Mouse (Mus musculus): ENCODE results near the gene Umad1. TPM values are rescaled to one million over a fixed set of nuclear protein-coding genes. Genes with fewer than 3 reads are reported as not detected.

Gene Umad1
- polyA plus RNA-seq, 1 experiment = 28.0 TPM

GRCm38 (mm10) chr6:8405844-8406243 is 146.8 kb downstream of the Umad1 start:
- no peak for TF ChIP-seq POLR2A (IDR thresholded peaks at IDR 0.05; ENCODE audit: borderline replicate concordance, extremely low read depth, insufficient read depth, insufficient read length, poor library complexity, severe bottlenecking)
- TF ChIP-seq CTCF (IDR thresholded peaks at IDR 0.05; ENCODE audit: borderline replicate concordance, extremely low read depth, insufficient read depth, insufficient read length) = no peak

GRCm38 (mm10) chr6:8408332-8408731 is 149.2 kb downstream of the Umad1 start:
- TF ChIP-seq POLR2A (IDR thresholded peaks at IDR 0.05; ENCODE audit: borderline replicate concordance, extremely low read depth, insufficient read depth, insufficient read length, poor library complexity, severe bottlenecking) (no peak), CTCF (IDR thresholded peaks at IDR 0.05; ENCODE audit: borderline replicate concordance, extremely low read depth, insufficient read depth, insufficient read length) (no peak)

More at GRCm38 (mm10) chr6:8405844-8406243, 146.8 kb downstream of the Umad1 start:
- DNase-seq (ENCODE audit: low read depth) = no peak

GRCm38 (mm10) chr6:8409865-8410264 is 150.8 kb downstream of the Umad1 start:
- TF ChIP-seq POLR2A (IDR thresholded peaks at IDR 0.05; ENCODE audit: borderline replicate concordance, extremely low read depth, insufficient read depth, insufficient read length, poor library complexity, severe bottlenecking) (no peak), CTCF (IDR thresholded peaks at IDR 0.05; ENCODE audit: borderline replicate concordance, extremely low read depth, insufficient read depth, insufficient read length) (no peak)
- no peak for DNase-seq (ENCODE audit: low read depth)

More at GRCm38 (mm10) chr6:8408332-8408731, 149.2 kb downstream of the Umad1 start:
- no peak for DNase-seq (ENCODE audit: low read depth)

GRCm38 (mm10) chr6:8412845-8413598 is 153.9 kb downstream of the Umad1 start:
- TF ChIP-seq POLR2A (IDR thresholded peaks at IDR 0.05; ENCODE audit: borderline replicate concordance, extremely low read depth, insufficient read depth, insufficient read length, poor library complexity, severe bottlenecking) (no peak), CTCF (IDR thresholded peaks at IDR 0.05; ENCODE audit: borderline replicate concordance, extremely low read depth, insufficient read depth, insufficient read length) (no peak)
- DNase-seq (ENCODE audit: low read depth) = peak; percentile 75

GRCm38 (mm10) chr6:8414020-8414419 is 154.9 kb downstream of the Umad1 start:
- TF ChIP-seq POLR2A (IDR thresholded peaks at IDR 0.05; ENCODE audit: borderline replicate concordance, extremely low read depth, insufficient read depth, insufficient read length, poor library complexity, severe bottlenecking) (no peak), CTCF (IDR thresholded peaks at IDR 0.05; ENCODE audit: borderline replicate concordance, extremely low read depth, insufficient read depth, insufficient read length) (no peak)
- peak; percentile 70 for DNase-seq (ENCODE audit: low read depth)

GRCm38 (mm10) chr6:8415823-8416222 is 156.7 kb downstream of the Umad1 start:
- TF ChIP-seq CTCF (IDR thresholded peaks at IDR 0.05; ENCODE audit: borderline replicate concordance, extremely low read depth, insufficient read depth, insufficient read length) (no peak), POLR2A (IDR thresholded peaks at IDR 0.05; ENCODE audit: borderline replicate concordance, extremely low read depth, insufficient read depth, insufficient read length, poor library complexity, severe bottlenecking) (no peak)
- no peak for DNase-seq (ENCODE audit: low read depth)

GRCm38 (mm10) chr6:8416802-8417569 is 157.9 kb downstream of the Umad1 start:
- TF ChIP-seq CTCF (IDR thresholded peaks at IDR 0.05; ENCODE audit: borderline replicate concordance, extremely low read depth, insufficient read depth, insufficient read length) (no peak), POLR2A (IDR thresholded peaks at IDR 0.05; ENCODE audit: borderline replicate concordance, extremely low read depth, insufficient read depth, insufficient read length, poor library complexity, severe bottlenecking) (no peak)
- DNase-seq (ENCODE audit: low read depth) = no peak

GRCm38 (mm10) chr6:8419485-8420186 is 160.5 kb downstream of the Umad1 start:
- TF ChIP-seq CTCF (IDR thresholded peaks at IDR 0.05; ENCODE audit: borderline replicate concordance, extremely low read depth, insufficient read depth, insufficient read length) = no peak
- TF ChIP-seq POLR2A (IDR thresholded peaks at IDR 0.05; ENCODE audit: borderline replicate concordance, extremely low read depth, insufficient read depth, insufficient read length, poor library complexity, severe bottlenecking) = no peak
- DNase-seq (ENCODE audit: low read depth) = no peak

GRCm38 (mm10) chr6:8420187-8420503 is 161.1 kb downstream of the Umad1 start:
- no peak for DNase-seq (ENCODE audit: low read depth)
- TF ChIP-seq POLR2A (IDR thresholded peaks at IDR 0.05; ENCODE audit: borderline replicate concordance, extremely low read depth, insufficient read depth, insufficient read length, poor library complexity, severe bottlenecking) (no peak), CTCF (IDR thresholded peaks at IDR 0.05; ENCODE audit: borderline replicate concordance, extremely low read depth, insufficient read depth, insufficient read length) (no peak)

GRCm38 (mm10) chr6:8421421-8421820 is 162.3 kb downstream of the Umad1 start:
- TF ChIP-seq CTCF (IDR thresholded peaks at IDR 0.05; ENCODE audit: borderline replicate concordance, extremely low read depth, insufficient read depth, insufficient read length) (no peak), POLR2A (IDR thresholded peaks at IDR 0.05; ENCODE audit: borderline replicate concordance, extremely low read depth, insufficient read depth, insufficient read length, poor library complexity, severe bottlenecking) (no peak)
- DNase-seq (ENCODE audit: low read depth) = no peak

- TF ChIP-seq POLR2A (IDR thresholded peaks at IDR 0.05; ENCODE audit: borderline replicate concordance, extremely low read depth, insufficient read depth, insufficient read length, poor library complexity, severe bottlenecking) = no peak
- TF ChIP-seq CTCF (IDR thresholded peaks at IDR 0.05; ENCODE audit: borderline replicate concordance, extremely low read depth, insufficient read depth, insufficient read length) = no peak
- peak; percentile 90 for DNase-seq (ENCODE audit: low read depth)
Measured at GRCm38 (mm10) chr6:8421959-8422581, 163.0 kb downstream of the Umad1 start.

Measured in brain, embryonic 14.5 days (tissue).